Mouse (Mus musculus) heart, embryonic 12.5 days (tissue): Measurements from ENCODE around the gene Scgb1a1. TPM values are rescaled to one million over a fixed set of nuclear protein-coding genes. Genes with fewer than 3 reads are reported as not detected.
"Not testable (repeated sequence)": the region's sequence is repeated elsewhere in the genome, so short reads cannot be mapped to it uniquely, and the experiment has no call there.

Source experiments
- ATAC-seq: fragments of 200-750 bp; cut with Nextera tagmentation; 2 replicates; pipeline ENCODE4 v1.8.0; 2017; ENCODE audit warnings: moderate TSS enrichment, moderate library complexity; ENCODE audit not compliant: insufficient number of reproducible peaks, low FRiP score
- H3K27ac ChIP-seq: fragments of 300-500 bp; sonication (generic); 2 replicates; pipeline ENCODE4 v1.5.1; 2016; ENCODE audit warnings: mild to moderate bottlenecking, moderate library complexity; ENCODE audit not compliant: poor library complexity, severe bottlenecking
- H3K27me3 ChIP-seq: fragments of 300-500 bp; sonication (generic); replicated peaks from 2 replicates; pipeline ENCODE4 v1.6.1; 2016; ENCODE audit warnings: mild to moderate bottlenecking, moderate library complexity
- H3K36me3 ChIP-seq: fragments of 300-500 bp; sonication (generic); 2 replicates; pipeline ENCODE4 v1.6.1; 2016; ENCODE audit warnings: mild to moderate bottlenecking, moderate library complexity
- H3K4me1 ChIP-seq: fragments of 300-500 bp; sonication (generic); replicated peaks from 2 replicates; pipeline ENCODE4 v1.6.1; 2016; ENCODE audit warnings: mild to moderate bottlenecking
- H3K4me2 ChIP-seq: fragments of 300-500 bp; sonication (generic); 2 replicates; pipeline ENCODE4 v1.6.1; 2016; ENCODE audit warnings: mild to moderate bottlenecking, moderate library complexity
- H3K4me3 ChIP-seq: fragments of 300-500 bp; sonication (generic); 2 replicates; pipeline ENCODE4 v1.5.1; 2016; ENCODE audit warnings: mild to moderate bottlenecking
- H3K9ac ChIP-seq: fragments of 300-500 bp; sonication (generic); 2 replicates; pipeline ENCODE4 v1.6.1; 2016; ENCODE audit warnings: mild to moderate bottlenecking, moderate library complexity
- H3K9me3 ChIP-seq: fragments of 300-500 bp; sonication (generic); replicated peaks from 2 replicates; pipeline ENCODE4 v1.6.1; 2016; ENCODE audit warnings: mild to moderate bottlenecking, moderate library complexity
- WGBS: fragments of 180-500 bp; shearing (Covaris S2); methylation state at CpG from one replicate; pipeline ENCODE4 v1.1.7; 2016; 5-methylcytosine and 5-hydroxymethylcytosine counted together
- polyA plus RNA-seq: library from polyadenylated mRNA; unstranded; fragments of >200 nt; fragmentation: Nextera tagmentation; extraction: Ambion mirVana; gene quantifications from 2 replicates; pipeline ENCODE4 v1.2.1, GENCODE M21; 2016

Gene Scgb1a1
- polyA plus RNA-seq, 1 experiment from 2014 or later, result not detected

DNA sequence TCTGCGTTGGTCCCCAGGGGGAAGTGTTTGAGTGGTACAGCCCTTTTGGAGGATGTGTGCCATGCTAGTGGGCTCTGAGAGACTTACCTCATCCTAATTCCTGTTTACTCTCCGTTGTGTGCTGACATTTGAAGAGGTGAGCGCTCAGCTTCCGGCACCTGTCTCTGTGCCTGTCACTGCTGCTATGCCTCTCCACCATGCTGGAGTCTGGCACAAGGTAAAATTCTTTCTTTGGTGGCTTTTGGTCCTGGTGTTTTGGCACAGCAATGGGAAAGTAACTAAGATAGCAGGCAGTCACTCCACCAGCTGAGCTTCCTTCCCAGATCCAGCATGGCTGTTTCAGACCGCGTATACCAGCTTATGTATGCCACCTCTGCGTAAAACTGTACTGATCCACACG lies 12.0 kb upstream of the Scgb1a1 start:
- H3K9me3 ChIP-seq, result no peaks in the 10 kb centered on the region
- no peak overlapping the region for H3K4me2 ChIP-seq
- H3K27me3 ChIP-seq, result no peaks in the 10 kb centered on the region
- no peak overlapping the region for H3K4me3 ChIP-seq
- H3K27ac ChIP-seq, result no peak overlapping the region
- H3K4me1 ChIP-seq, result peaks cover 7% of the 10 kb centered on the region
- H3K9ac ChIP-seq, result no peak overlapping the region
- H3K36me3 ChIP-seq, result no peaks in the 10 kb centered on the region
- 85% methylated on average over 8 of the region's 8 CpGs for WGBS
- ATAC-seq, result no peak

DNA sequence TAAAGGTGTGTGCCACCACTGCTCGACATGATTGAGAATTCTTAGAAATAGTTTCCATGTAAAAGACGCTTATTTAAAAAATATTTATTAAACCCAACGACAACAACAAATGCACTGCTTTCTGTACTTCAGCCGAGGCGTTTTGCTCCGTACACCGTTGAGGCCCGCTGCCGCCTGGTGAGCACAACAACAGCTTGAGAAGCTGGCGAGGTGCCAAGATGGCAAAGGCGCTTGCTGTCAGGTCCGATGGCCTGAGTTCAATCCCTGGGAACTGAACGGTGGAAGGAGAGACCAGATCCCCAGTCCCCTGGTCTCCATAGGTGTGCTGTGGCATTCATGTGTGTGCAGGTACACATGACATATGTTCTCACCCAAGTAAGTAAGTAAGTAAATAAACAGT lies 9.7 kb upstream of the Scgb1a1 start:
- H3K27ac ChIP-seq, result no peak overlapping the region
- H3K27me3 ChIP-seq, result no peaks in the 10 kb centered on the region
- H3K9ac ChIP-seq, result no peak overlapping the region
- peaks cover 7% of the 10 kb centered on the region for H3K4me1 ChIP-seq
- 0 out of 2 replicates have a peak, but pooled peaks have one; percentile 18 for ATAC-seq
- no peaks in the 10 kb centered on the region for H3K36me3 ChIP-seq
- H3K4me3 ChIP-seq, result no peak overlapping the region
- 79% methylated on average over 13 of the region's 13 CpGs for WGBS
- no peak overlapping the region for H3K4me2 ChIP-seq
- H3K9me3 ChIP-seq, result no peaks in the 10 kb centered on the region

DNA sequence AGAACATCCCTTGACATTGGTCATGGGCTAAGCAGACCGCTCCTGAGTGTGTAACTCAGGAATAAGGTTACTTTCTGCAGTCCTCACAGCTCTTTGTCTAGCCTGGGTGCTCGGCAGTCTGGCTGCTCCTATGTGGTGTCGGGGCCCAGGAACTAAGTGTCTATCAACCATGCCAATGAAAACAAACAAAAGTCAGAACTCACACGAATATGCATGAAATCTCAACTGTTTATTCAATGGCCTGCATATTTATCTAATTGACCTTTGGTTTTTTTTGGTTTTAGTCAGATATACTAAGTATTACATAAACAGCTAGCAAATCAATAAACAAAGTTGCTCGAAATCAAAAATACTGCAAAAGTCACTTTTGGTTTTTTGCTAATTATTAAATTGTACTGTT lies 7.4 kb upstream of the Scgb1a1 start:
- Histone ChIP-seq H3K27ac (no peak overlapping the region), H3K4me2 (no peak overlapping the region), H3K9ac (no peak overlapping the region), H3K4me3 (no peak overlapping the region), H3K36me3 (no peaks in the 10 kb centered on the region), H3K9me3 (no peaks in the 10 kb centered on the region), H3K27me3 (no peaks in the 10 kb centered on the region), H3K4me1 (peaks cover 7% of the 10 kb centered on the region)
- no peak for ATAC-seq
- 66% methylated on average over 5 of the region's 5 CpGs for WGBS

DNA sequence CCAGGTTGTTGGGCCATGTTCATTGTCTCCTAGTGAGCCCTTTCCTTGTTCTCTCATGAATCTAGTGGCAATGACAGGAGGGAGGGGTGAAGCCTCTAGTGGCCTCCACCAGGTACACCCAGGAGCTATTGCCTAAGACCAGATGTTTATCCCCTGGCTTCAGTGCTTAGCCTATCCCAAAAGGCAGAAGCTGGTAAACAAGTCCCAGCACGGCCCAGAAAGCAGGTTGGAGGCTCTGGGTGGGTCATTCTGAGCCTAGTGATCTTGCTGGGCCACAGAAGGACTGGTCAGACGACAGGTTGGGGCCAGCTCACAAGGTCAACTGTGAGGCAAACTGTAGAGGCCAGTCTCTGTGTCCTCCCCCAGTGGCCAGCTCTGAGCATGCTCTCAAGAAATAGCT lies 3.0 kb upstream of the Scgb1a1 start:
- Histone ChIP-seq H3K4me1 (no peaks in the 10 kb centered on the region), H3K27ac (no peak overlapping the region), H3K36me3 (no peaks in the 10 kb centered on the region), H3K9ac (no peak overlapping the region), H3K4me2 (no peak overlapping the region), H3K9me3 (no peaks in the 10 kb centered on the region), H3K4me3 (no peak overlapping the region), H3K27me3 (no peaks in the 10 kb centered on the region)
- ATAC-seq, result no peak
- 61% methylated on average over 2 of the region's 2 CpGs for WGBS

DNA sequence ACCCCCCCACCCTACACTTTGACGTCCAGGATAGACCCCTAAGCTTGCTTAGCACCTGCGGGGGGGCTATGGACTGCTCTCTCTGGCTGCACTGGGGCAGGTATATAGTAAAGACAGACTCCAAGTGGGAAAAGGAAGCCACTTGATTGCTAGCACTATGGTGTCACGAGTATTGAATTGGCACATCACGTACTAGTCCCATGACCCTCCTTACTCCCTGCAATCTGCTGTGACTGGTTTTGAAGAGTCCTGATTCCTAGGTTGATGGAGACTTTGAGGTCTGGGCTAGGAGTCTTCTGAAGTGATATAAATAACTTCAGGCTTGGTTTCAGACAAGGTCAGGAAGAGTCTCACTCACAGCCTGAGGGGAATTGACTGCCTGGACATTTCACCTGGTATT lies 2.4 kb upstream of the Scgb1a1 start:
- Histone ChIP-seq H3K4me3 (no peak overlapping the region), H3K9ac (no peak overlapping the region), H3K9me3 (no peaks in the 10 kb centered on the region), H3K27ac (no peak overlapping the region), H3K27me3 (no peaks in the 10 kb centered on the region), H3K36me3 (no peaks in the 10 kb centered on the region), H3K4me1 (no peaks in the 10 kb centered on the region), H3K4me2 (no peak overlapping the region)
- WGBS, result 59% methylated on average over 4 of the region's 4 CpGs
- no peak for ATAC-seq

DNA sequence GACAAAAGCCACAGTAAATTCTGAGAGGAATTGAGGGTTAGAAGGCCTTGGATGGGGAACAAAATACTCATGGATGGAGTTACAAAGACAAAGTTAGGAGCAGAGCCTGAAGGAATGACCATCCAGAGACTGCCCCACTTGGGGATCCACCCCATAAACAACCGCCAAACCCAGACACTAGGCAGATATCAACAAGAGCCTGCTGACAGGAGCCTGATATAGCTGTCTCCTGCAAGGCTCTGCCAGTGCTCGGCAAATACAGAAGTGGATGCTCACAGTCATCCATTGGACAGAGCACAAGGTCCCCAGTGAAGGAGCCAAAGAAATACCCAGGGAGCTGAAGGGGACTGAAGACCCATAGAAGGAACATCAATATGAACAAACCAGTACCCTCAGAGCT lies 3.9 kb downstream of the Scgb1a1 start:
- not testable (repeated sequence) for H3K4me2 ChIP-seq, H3K36me3 ChIP-seq, H3K9me3 ChIP-seq, ATAC-seq, H3K4me3 ChIP-seq, H3K9ac ChIP-seq, H3K27ac ChIP-seq, H3K27me3 ChIP-seq
- 6% methylated on average over 2 of the region's 2 CpGs for WGBS
- peaks cover 24% of the 10 kb centered on the region for H3K4me1 ChIP-seq

DNA sequence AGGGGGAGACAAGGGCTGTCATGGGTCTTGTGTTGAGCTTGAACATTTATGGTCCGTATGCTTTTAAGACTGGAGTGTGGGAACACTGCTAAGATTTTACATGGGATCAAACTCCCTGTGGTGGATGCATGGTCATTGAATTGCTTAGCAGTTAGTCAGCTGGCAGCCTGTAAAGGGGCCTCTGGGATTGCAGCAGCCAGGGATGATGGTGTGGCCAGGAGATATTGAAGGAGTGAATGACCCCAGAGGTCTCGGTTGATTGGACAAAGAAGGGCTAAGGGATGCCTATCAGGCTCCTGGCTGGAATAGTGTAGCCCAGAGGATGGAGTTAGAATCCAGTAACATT lies 4.8 kb downstream of the Scgb1a1 start:
- Histone ChIP-seq H3K27ac (no peak overlapping the region), H3K27me3 (no peaks in the 10 kb centered on the region), H3K9ac (peak overlapping the region; percentile 38; the same call in 1 of the 2 replicates), H3K9me3 (no peaks in the 10 kb centered on the region), H3K4me2 (peak overlapping the region; percentile 51), H3K4me3 (no peak overlapping the region; the same call in 1 of the 2 replicates), H3K36me3 (no peaks in the 10 kb centered on the region), H3K4me1 (peaks cover 24% of the 10 kb centered on the region)
- WGBS, result 70% methylated on average over 2 of the region's 2 CpGs
- ATAC-seq, result no peak

DNA sequence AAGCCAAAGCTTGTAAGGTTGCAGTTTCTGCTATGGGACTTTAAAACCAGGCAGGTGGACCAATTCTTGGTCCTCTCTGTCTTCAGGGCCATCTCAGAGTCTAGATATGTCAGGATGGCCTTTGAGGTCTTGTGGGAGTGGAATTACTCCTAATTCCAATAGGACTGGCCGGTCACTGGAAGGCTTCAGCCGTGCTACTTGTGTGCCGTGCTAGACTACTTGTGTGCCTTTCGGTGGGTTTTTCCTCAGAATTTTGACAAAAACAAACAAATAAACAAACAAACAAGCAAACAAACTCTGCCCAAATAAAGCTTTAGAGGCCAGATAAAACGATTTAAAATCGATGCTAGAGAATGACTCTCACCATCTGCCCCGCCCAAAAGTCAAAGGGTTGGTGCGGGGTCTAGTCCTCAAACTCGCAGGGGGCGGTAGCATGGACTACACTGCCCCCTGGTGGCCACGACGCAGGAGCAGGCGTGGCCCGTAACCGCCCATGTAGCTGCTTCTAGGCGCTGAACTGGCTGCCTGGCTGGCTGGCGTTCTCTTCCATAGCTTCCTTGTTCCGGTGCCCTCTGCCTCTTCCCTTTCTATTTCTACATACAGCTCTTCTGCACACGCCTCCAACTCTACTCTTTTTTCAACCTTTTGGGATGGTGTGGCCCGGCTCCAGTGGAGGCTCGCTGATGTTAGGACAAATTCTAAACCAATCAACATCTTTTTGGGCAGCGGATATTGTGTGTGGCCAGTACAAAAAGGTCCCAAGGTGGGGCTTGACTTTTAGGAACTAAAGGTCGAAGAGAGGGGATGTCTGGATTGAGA lies 5.4 kb downstream of the Scgb1a1 start:
- 18% methylated on average over 23 of the region's 23 CpGs for WGBS
- Histone ChIP-seq H3K9me3 (no peaks in the 10 kb centered on the region), H3K36me3 (no peaks in the 10 kb centered on the region), H3K4me1 (peaks cover 24% of the 10 kb centered on the region), H3K4me3 (peak overlapping the region; percentile 18), H3K9ac (peak overlapping the region; percentile 38; the same call in 1 of the 2 replicates), H3K27me3 (no peaks in the 10 kb centered on the region), H3K4me2 (peak overlapping the region; percentile 51), H3K27ac (no peak overlapping the region)
- ATAC-seq, result peak; percentile 87

DNA sequence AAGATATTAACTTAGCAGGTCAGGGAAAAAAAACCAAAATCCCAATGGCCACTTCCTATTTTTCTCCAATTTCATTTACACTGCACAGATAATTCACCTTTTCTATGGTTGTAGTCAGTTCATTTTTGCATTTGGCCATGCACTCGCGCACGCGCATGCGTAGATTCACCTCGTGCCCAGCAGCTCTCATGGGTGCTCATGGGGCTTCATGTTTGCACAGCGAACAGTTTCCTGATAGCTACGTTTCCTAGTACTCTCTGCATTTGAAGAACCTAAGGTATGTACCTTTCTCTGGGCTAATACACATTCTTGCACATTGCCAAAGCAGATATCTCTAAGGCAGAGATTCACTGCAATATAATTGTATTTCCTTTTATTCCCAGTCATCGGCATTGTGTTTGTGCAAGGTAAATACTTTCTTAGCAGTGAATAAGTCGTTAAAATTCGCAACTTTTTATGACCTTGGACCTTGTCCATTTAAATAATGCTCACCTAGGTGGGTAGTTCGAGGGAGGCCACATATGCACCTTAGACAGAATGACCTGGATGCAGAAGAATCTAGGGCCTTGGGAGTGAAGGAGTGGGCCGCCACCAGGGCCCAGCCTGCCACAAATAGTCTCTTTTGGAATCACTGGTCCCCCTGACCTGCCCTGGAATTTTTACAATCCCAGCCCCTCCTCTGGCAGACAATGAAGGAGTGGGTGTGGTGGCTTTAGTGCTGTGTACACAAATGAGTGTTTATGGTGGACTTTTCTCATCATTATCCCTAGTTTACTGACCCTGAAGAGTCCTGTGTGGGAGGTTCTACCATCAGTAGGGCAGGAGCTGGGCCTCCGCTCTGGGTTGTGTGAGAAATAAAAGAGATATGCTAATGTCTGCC lies 6.2 kb downstream of the Scgb1a1 start:
- peak overlapping the region; percentile 12; the same call in 1 of the 2 replicates for H3K9ac ChIP-seq
- WGBS, result 86% methylated on average over 14 of the region's 14 CpGs
- no peaks in the 10 kb centered on the region for H3K36me3 ChIP-seq
- H3K9me3 ChIP-seq, result no peaks in the 10 kb centered on the region
- H3K4me1 ChIP-seq, result peaks cover 24% of the 10 kb centered on the region
- no peak overlapping the region for H3K27ac ChIP-seq
- H3K4me2 ChIP-seq, result peak overlapping the region; percentile 51; the same call in 1 of the 2 replicates
- H3K4me3 ChIP-seq, result 0 out of 2 replicates have a peak overlapping the region, but pooled peaks have one; percentile 18
- H3K27me3 ChIP-seq, result no peaks in the 10 kb centered on the region
- ATAC-seq, result no peak

DNA sequence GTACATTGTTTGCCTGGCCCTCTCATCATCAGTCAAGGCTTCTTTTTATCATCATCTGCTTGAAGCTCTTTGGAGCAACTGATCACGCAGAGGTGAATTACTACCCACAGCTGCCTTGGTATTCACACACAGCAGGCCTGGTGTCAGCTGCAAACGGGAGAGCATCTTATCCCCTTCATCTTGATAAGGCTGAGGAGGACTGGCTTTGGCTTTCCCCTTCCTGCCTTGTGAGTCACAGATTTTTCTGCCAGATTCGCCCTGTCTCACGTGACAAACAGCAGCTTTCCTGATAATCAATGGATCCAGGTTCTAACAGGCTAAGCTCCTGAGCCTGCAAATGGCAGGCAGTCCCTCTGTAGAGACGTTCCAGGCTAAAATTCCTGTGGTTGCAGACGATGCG lies 7.8 kb downstream of the Scgb1a1 start:
- Histone ChIP-seq H3K4me1 (peaks cover 24% of the 10 kb centered on the region), H3K4me3 (no peak overlapping the region), H3K27me3 (no peaks in the 10 kb centered on the region), H3K27ac (no peak overlapping the region), H3K9me3 (no peaks in the 10 kb centered on the region), H3K4me2 (no peak overlapping the region), H3K36me3 (no peaks in the 10 kb centered on the region), H3K9ac (0 out of 2 replicates have a peak overlapping the region, but pooled peaks have one; percentile 13)
- WGBS, result 19% methylated on average over 7 of the region's 7 CpGs
- ATAC-seq, result no peak

DNA sequence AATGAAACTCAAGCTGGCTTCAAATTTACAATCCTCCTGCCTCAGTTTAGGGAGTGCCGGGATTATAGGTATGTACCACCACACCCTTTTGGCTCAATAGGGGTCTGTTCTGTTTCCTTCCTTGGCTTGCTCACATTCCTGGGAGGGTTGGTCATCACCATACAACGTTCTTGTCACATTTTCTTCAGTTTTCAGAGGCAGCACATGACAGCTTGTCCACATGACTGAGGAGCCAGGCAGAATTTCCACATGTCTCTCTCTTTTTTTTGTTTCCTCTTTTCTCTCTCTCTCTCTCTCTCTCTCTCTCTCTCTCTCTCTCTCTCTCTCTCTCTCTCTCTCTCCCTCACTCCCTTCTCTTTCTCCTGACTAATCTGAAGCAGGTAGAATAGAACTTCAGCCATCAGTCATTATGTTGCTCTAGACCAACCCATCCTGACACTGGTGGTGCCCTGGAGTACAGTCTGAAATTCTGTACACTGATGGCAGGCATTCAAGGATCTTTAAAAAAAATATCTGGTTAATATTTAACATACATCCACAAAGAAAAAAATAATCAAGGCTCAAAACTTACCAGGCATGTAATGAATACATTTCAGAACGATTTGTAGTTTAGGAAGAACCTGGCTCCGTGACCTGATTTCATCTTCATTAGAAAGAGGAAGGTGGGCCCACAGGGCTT lies 10.6 kb downstream of the Scgb1a1 start:
- no peaks in the 10 kb centered on the region for H3K27me3 ChIP-seq
- H3K4me2 ChIP-seq, result no peak overlapping the region
- no peaks in the 10 kb centered on the region for H3K9me3 ChIP-seq
- peaks cover 25% of the 10 kb centered on the region for H3K4me1 ChIP-seq
- no peaks in the 10 kb centered on the region for H3K36me3 ChIP-seq
- H3K9ac ChIP-seq, result no peak overlapping the region
- 63% methylated on average over 4 of the region's 4 CpGs for WGBS
- H3K4me3 ChIP-seq, result no peak overlapping the region
- no peak overlapping the region for H3K27ac ChIP-seq
- ATAC-seq, result no peak
